Mouse (Mus musculus) heart, adult 2 months (tissue): ENCODE data around the gene Pnrc2. TPM values are rescaled to one million over a fixed set of nuclear protein-coding genes. Genes with fewer than 3 reads are reported as not detected.
A peak's percentile ranks its signal among the peaks of the same experiment; 100 is the strongest.

Experiments
- DNase-seq, 2 experiments: peaks; one replicate each; pipeline ENCODE4 v3.0.0; 2021
- H3K27ac ChIP-seq: fragments of 200-600 bp; 2 replicates; pipeline ENCODE4 v1.8.1; 2022
- H3K27me3 ChIP-seq: fragments of 200-500 bp; 2 replicates; pipeline ENCODE4 v1.6.1; 2012; ENCODE audit warnings: mild to moderate bottlenecking, low read length, inconsistent platforms, mixed read lengths; ENCODE audit not compliant: control insufficient read depth, insufficient read depth
- H3K36me3 ChIP-seq: fragments of 200-500 bp; 2 replicates; pipeline ENCODE4 v1.6.1; 2012; ENCODE audit warnings: low read length, inconsistent platforms; ENCODE audit not compliant: control insufficient read depth, insufficient read depth
- H3K4me1 ChIP-seq: fragments of 200-500 bp; 2 replicates; pipeline ENCODE4 v1.6.1; 2011; ENCODE audit warnings: low read length; ENCODE audit not compliant: control insufficient read depth, insufficient read depth
- H3K4me3 ChIP-seq: fragments of 200-600 bp; 2 replicates; pipeline ENCODE4 v1.8.1; 2022
- H3K79me2 ChIP-seq: fragments of 200-500 bp; replicated peaks from 2 replicates; pipeline ENCODE4 v1.6.1; 2012; ENCODE audit warnings: mild to moderate bottlenecking, inconsistent platforms, low read length, moderate library complexity, mixed read lengths; ENCODE audit not compliant: control insufficient read depth, insufficient read depth
- H3K9ac ChIP-seq: fragments of 200-500 bp; 2 replicates; pipeline ENCODE4 v1.6.1; 2012; ENCODE audit warnings: low read depth, mild to moderate bottlenecking, control low read depth, inconsistent platforms, low read length, mixed read lengths
- CTCF ChIP-seq: fragments of 200-600 bp; IDR thresholded peaks from 2 replicates; pipeline ENCODE4 v1.8.1; 2022; ENCODE audit warnings: antibody characterized with exemption, mild to moderate bottlenecking, moderate library complexity
- EP300 ChIP-seq: fragments of 200-500 bp; IDR thresholded peaks from 2 replicates; pipeline ENCODE4 v1.6.1; 2011; ENCODE audit warnings: low read depth, low read length, control low read depth; ENCODE audit not compliant: insufficient read depth
- POLR2A ChIP-seq: fragments of 200-500 bp; IDR thresholded peaks from 2 replicates; pipeline ENCODE4 v1.6.1; 2011; ENCODE audit warnings: mild to moderate bottlenecking, low read depth, low read length, control low read depth; ENCODE audit not compliant: insufficient read depth
- WGBS: fragments of 180-500 bp; shearing (Covaris S2); methylation state at CpG from one replicate; pipeline ENCODE4 v1.1.7; 2018; 5-methylcytosine and 5-hydroxymethylcytosine counted together
- intact Hi-C: fragments of 180-260 bp; cut with DNase I; formaldehyde crosslinking; loops from one replicate; pipeline ENCODE4 v1.15.1; 2025
- polyA plus RNA-seq: library from polyadenylated mRNA; depleted of rRNA; stranded (reverse); fragments of >200 nt; gene quantifications from 2 replicates; pipeline ENCODE4 v1.2.3, GENCODE M21; 2012
- total RNA-seq, 2 experiments: library from RNA; stranded (reverse); gene quantifications; 2 replicates each; pipeline ENCODE4 v1.2.3; 2021

The Pnrc2 gene
- total and polyA plus RNA-seq, 3 experiments: 14.9 to 81.2 (median 58.8) TPM

DNA sequence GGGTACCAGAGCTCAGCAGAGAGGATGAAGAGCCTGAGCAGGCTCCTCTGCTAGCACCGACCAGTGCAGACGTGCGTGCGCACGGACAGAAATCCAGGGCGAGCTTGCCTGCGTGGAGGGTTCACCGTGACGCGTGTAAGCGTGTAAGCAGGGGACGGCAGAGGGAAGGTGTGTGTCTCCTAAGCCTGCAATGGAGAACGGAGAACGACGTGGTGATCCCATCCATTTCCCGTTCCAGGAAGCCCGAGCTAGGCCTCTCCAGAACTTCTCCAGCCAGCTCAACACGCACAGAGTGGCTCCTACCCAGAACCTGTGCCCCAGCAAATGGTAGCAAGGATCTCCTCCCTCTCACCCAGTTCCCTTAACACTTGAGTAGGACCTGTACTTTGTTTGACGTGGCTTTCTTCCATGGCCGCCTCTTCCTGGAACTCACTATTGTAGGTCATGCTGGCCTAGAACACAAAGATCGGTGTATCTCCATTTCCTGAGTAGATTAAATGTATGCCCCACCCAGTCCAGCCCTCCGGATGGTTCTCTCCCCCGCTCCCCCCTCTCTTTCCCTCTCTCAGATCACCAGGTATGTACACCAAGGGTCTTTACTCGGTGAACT is 14.9 kb upstream of the Pnrc2 start:
- Histone ChIP-seq H3K27me3 (no peaks in the 10 kb centered on the region), H3K9ac (no peak overlapping the region), H3K4me1 (no peaks in the 10 kb centered on the region; the same call in 1 of the 2 replicates), H3K36me3 (no peaks in the 10 kb centered on the region), H3K79me2 (no peaks in the 10 kb centered on the region), H3K4me3 (no peak overlapping the region), H3K27ac (no peak overlapping the region)
- TF ChIP-seq POLR2A (no peak), EP300 (no peak), CTCF (no peak)
- 78% methylated on average over 24 of the region's 24 CpGs for WGBS
- intact Hi-C loops: no loop called here
- DNase-seq: peak in 1 of 2 experiments; percentile 16

DNA sequence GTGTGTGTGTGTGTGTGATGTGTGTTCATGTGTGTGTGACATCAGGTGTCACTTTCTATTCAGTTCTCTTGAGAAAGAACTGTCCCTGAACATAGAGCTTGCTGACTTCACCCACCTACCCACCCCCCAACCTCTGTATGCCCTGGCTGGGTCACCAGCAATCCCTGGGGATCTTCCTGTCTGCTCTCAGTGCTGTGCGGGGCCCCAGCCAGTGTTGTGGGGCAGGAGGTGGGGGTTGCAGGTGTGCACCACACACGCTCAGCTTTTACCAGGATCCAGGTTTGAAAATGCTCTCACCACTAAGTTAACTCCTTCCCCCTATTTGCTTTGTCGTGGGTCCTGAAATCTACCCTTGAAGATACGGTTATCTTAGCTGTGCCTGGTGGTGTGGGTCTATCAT is 12.5 kb upstream of the Pnrc2 start:
- no peaks in the 10 kb centered on the region for H3K36me3 ChIP-seq
- H3K4me1 ChIP-seq: peaks cover 2% of the 10 kb centered on the region; the same call in 1 of the 2 replicates
- H3K27ac ChIP-seq: no peak overlapping the region
- 78% methylated on average over 4 of the region's 4 CpGs for WGBS
- no peaks in the 10 kb centered on the region for H3K79me2 ChIP-seq
- H3K27me3 ChIP-seq: no peaks in the 10 kb centered on the region
- H3K4me3 ChIP-seq: no peak overlapping the region
- no peak for DNase-seq
- intact Hi-C loops: no loop called here
- no peak for TF ChIP-seq POLR2A
- no peak for TF ChIP-seq CTCF
- TF ChIP-seq EP300: no peak
- no peak overlapping the region for H3K9ac ChIP-seq

DNA sequence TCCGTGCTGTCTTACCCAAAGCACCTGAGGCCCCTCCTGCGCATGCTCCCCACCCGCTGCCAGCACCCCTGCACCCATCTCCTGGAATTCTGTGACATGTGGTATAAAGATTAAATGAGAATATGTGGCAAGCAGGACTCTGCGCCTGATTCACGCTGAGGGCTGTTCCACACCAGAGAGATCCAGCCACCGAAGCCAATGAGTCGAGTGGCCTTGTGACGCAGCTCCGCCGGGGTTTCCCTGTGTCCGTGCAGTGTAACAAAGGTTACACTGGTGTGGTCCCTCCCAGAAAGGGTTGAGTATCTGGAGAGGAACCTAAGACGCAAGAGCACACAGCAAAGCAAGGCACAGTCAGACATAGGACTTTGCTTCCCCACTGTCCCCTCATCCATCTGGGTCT is 12.0 kb upstream of the Pnrc2 start:
- WGBS: 68% methylated on average over 12 of the region's 12 CpGs
- no peak for DNase-seq
- Histone ChIP-seq H3K79me2 (no peaks in the 10 kb centered on the region), H3K4me1 (peaks cover 2% of the 10 kb centered on the region; the same call in 1 of the 2 replicates), H3K27ac (no peak overlapping the region), H3K36me3 (no peaks in the 10 kb centered on the region), H3K4me3 (no peak overlapping the region), H3K27me3 (no peaks in the 10 kb centered on the region), H3K9ac (no peak overlapping the region)
- TF ChIP-seq EP300 (no peak), POLR2A (no peak), CTCF (no peak)
- intact Hi-C loops: no loop called here

DNA sequence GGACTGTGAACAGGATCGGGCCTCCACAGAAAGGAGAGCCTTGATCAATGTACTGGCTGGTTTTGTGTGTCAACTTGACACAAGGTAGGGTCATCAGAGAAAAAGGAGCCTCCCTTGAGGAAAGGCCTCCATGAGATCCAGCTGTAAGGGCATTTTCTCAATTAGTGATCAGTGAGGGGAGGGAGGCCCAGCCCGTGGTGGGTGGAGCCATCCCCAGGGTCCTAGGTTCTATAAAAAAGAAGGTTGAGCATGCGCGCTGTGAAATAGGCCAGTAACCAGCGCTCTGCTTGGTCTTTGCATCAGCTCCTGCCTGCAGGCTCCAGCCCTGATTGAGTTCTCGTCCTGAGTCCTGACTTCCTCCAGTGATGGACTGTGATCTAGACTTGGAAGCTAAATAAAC is 10.9 kb upstream of the Pnrc2 start:
- H3K9ac ChIP-seq: no peak overlapping the region
- DNase-seq: no peak
- intact Hi-C loops: no loop called here
- 83% methylated on average over 6 of the region's 6 CpGs for WGBS
- H3K79me2 ChIP-seq: no peaks in the 10 kb centered on the region
- TF ChIP-seq CTCF: no peak
- no peak for TF ChIP-seq EP300
- no peak for TF ChIP-seq POLR2A
- no peak overlapping the region for H3K4me3 ChIP-seq
- H3K27me3 ChIP-seq: no peaks in the 10 kb centered on the region
- H3K4me1 ChIP-seq: peaks cover 2% of the 10 kb centered on the region; the same call in 1 of the 2 replicates
- no peaks in the 10 kb centered on the region for H3K36me3 ChIP-seq
- H3K27ac ChIP-seq: no peak overlapping the region

DNA sequence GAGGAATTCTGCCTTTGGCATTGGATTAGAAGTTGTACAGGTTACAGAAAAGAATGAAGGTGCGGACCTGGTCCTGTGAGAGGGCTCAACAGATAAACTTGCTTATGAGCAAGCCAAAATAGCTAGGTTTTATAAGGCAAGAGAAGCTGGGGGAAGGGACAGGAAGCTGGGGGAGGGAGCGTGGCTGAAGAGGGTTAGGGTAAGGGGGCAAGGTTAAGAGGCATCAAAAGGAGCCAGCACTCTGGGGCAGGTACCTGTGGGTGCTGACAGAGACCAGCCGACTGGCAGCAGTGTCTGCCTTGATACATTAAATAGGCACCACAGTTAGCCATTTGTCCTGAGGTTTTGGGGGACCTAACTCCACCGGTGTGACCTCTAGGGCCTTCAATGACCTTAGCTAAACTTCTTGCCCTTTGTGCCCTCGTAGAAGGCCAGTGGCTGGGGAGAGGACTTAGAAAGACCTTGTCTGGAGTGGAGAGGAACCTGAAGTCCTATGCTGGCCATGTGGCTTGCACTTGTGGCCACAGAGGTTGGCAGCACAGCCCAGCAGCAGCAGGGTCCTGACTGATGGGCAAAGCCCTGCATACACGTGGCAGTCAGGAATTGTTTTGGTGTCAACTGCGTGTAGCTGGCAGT is 10.3 kb upstream of the Pnrc2 start:
- intact Hi-C loops: no loop called here
- H3K27me3 ChIP-seq: no peaks in the 10 kb centered on the region
- H3K36me3 ChIP-seq: no peaks in the 10 kb centered on the region

DNA sequence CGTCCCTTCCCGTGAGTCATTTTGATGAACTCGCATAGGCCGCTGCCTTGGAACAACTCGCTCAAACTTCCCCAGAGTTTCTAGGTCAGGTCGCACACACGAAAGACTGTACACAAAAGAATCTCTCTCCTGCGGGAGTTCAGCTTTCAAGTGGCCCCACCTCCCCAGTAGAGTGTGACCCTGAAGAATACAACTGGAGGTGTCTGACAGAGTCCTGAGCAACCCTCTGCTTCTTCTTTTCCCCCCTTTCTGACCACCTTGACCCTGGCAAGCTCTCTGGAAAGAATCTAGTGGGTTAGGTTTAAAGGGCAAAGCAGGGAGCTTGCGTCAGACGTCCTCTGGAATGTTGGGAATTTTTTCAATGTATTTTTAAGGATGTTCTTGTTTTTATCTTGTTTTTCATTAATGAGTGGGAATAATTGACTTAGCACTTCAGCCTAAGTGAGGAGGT is 9.8 kb upstream of the Pnrc2 start:
- H3K79me2 ChIP-seq: no peaks in the 10 kb centered on the region
- H3K9ac ChIP-seq: no peak overlapping the region
- no peaks in the 10 kb centered on the region for H3K27me3 ChIP-seq
- H3K4me3 ChIP-seq: no peak overlapping the region
- H3K36me3 ChIP-seq: no peaks in the 10 kb centered on the region
- WGBS: 35% methylated on average over 10 of the region's 10 CpGs
- intact Hi-C loops: no loop called here
- H3K27ac ChIP-seq: peak overlapping the region; percentile 11; the same call in 1 of the 2 replicates
- no peak for DNase-seq
- peaks cover 2% of the 10 kb centered on the region; the same call in 1 of the 2 replicates for H3K4me1 ChIP-seq
- TF ChIP-seq EP300 (no peak), CTCF (no peak), POLR2A (no peak)

More for the DNA sequence above, 10.3 kb upstream of the Pnrc2 start:
- Histone ChIP-seq H3K9ac (no peak overlapping the region), H3K4me3 (no peak overlapping the region), H3K4me1 (peaks cover 2% of the 10 kb centered on the region; the same call in 1 of the 2 replicates), H3K79me2 (no peaks in the 10 kb centered on the region), H3K27ac (no peak overlapping the region; the same call in 1 of the 2 replicates)
- no peak for DNase-seq
- TF ChIP-seq EP300 (no peak), CTCF (no peak), POLR2A (no peak)
- 70% methylated on average over 7 of the region's 7 CpGs for WGBS
